Mouse (Mus musculus): Measurements from ENCODE around the gene Zmynd8.

GRCm38 (mm10) chr2:165893232-165893631 lies 5.6 kb downstream of the Zmynd8 start:
- TF ChIP-seq CTCF (IDR thresholded peaks at IDR 0.05; ENCODE audit: low read depth) (no peak), EP300 (IDR thresholded peaks at IDR 0.05; ENCODE audit: low read depth) (no peak)

All from liver, postnatal 0 days (tissue).